Mouse (Mus musculus) G1E (cell line): ENCODE measurements around the gene Trmt10c. TPM values are rescaled to one million over a fixed set of nuclear protein-coding genes. Genes with fewer than 3 reads are reported as not detected.
A peak's percentile ranks its signal among the peaks of the same experiment; 100 is the strongest.
"Not testable (repeated sequence)": the region's sequence is repeated elsewhere in the genome, so short reads cannot be mapped to it uniquely, and the experiment has no call there.

ENCODE experiments used
- ATAC-seq: 2 replicates; pipeline ENCODE4 v1.8.0; 2016; ENCODE audit warnings: mild to moderate bottlenecking; ENCODE audit not compliant: insufficient number of reproducible peaks, poor library complexity, low FRiP score, severe bottlenecking; ENCODE audit errors: extremely low read depth
- DNase-seq: peaks from one replicate; pipeline ENCODE4 v3.0.0; 2012; ENCODE audit warnings: low spot score
- H3K27me3 ChIP-seq: 2 replicates; pipeline ENCODE4 v1.6.1; 2012; ENCODE audit warnings: mild to moderate bottlenecking, low read length, inconsistent platforms; ENCODE audit not compliant: insufficient read depth
- H3K36me3 ChIP-seq: replicated peaks from 2 replicates; pipeline ENCODE3; 2012; ENCODE audit warnings: mild to moderate bottlenecking, inconsistent platforms
- H3K4me1 ChIP-seq: 2 replicates; pipeline ENCODE4 v1.6.1; 2012; ENCODE audit warnings: low read depth, low read length, inconsistent platforms, mixed read lengths; ENCODE audit not compliant: insufficient read depth
- H3K4me3 ChIP-seq: 2 replicates; pipeline ENCODE4 v1.5.1; 2012; ENCODE audit warnings: low read depth, mild to moderate bottlenecking, inconsistent platforms, low read length, moderate library complexity, mixed read lengths
- H3K9me3 ChIP-seq: replicated peaks from 2 replicates; pipeline ENCODE4 v1.6.1; 2012; ENCODE audit warnings: inconsistent platforms
- CTCF ChIP-seq: IDR thresholded peaks from 2 replicates; pipeline ENCODE4 v1.5.1; 2012; ENCODE audit warnings: low read depth, low read length, inconsistent platforms, mixed read lengths
- GATA1 ChIP-seq: IDR thresholded peaks from 2 replicates; pipeline ENCODE4 v1.6.1; 2012; ENCODE audit warnings: borderline replicate concordance, low read length, inconsistent platforms, mixed read lengths
- GATA2 ChIP-seq: IDR thresholded peaks from 2 replicates; pipeline ENCODE4 v1.6.1; 2012; ENCODE audit warnings: low read depth, low read length, inconsistent platforms, borderline replicate concordance
- POLR2AphosphoS5 ChIP-seq: IDR thresholded peaks from 2 replicates; pipeline ENCODE4 v1.6.1; 2012; ENCODE audit warnings: low read depth, low read length, inconsistent platforms; ENCODE audit not compliant: insufficient replicate concordance
- TAL1 ChIP-seq: conservative IDR thresholded peaks from 2 replicates; pipeline ENCODE4 v1.6.1; 2012; ENCODE audit warnings: low read depth, low read length, inconsistent platforms, mixed read lengths
- polyA plus RNA-seq: library from polyadenylated mRNA; stranded (reverse); fragments of >175 nt; gene quantifications from 2 replicates; pipeline ENCODE4 v1.2.3, GENCODE M21; 2012
- total RNA-seq, 2 experiments: library from RNA; stranded (forward) in 1 of 2; stranded (reverse) in 1 of 2; fragments of 200-1000 nt in 1 of 2; fragments of >200 nt in 1 of 2; fragmentation: Nextera tagmentation in 1 of 2; gene quantifications; 2 replicates each; pipeline ENCODE4 v1.2.3; 2014 to 2017

Trmt10c gene
- total and polyA plus RNA-seq, 3 experiments = 13.6 to 43.8 (median 28.4) TPM

- ATAC-seq = no peak
- DNase-seq = no peak
- H3K36me3 ChIP-seq = peaks cover 18% of the 10 kb centered on the region
- H3K27me3 ChIP-seq = no peaks in the 10 kb centered on the region
- TF ChIP-seq GATA2 (no peak), TAL1 (no peak), GATA1 (no peak), POLR2AphosphoS5 (no peak), CTCF (no peak)
- peaks cover 62% of the 10 kb centered on the region for H3K4me1 ChIP-seq
- peak overlapping the region; percentile 57; the same call in 1 of the 2 replicates for H3K4me3 ChIP-seq
- no peaks in the 10 kb centered on the region for H3K9me3 ChIP-seq
Measured at GRCm38 (mm10) chr16:56074565-56074964, 36.9 kb upstream of the Trmt10c start.

- peak; percentile 25 for DNase-seq
- H3K4me1 ChIP-seq = peaks cover 63% of the 10 kb centered on the region
Measured at GRCm38 (mm10) chr16:56074122-56074521, 36.5 kb upstream of the Trmt10c start.

GRCm38 (mm10) chr16:56073150-56073549 lies 35.5 kb upstream of the Trmt10c start:
- not testable (repeated sequence) for ATAC-seq, H3K36me3 ChIP-seq
- peaks cover 68% of the 10 kb centered on the region for H3K4me1 ChIP-seq

More at GRCm38 (mm10) chr16:56074122-56074521, 36.5 kb upstream of the Trmt10c start:
- no peak for TF ChIP-seq GATA1
- TF ChIP-seq TAL1 = peak; percentile 33; the same call in 1 of the 2 replicates
- ATAC-seq = peak; percentile 41
- no peaks in the 10 kb centered on the region for H3K27me3 ChIP-seq
- H3K4me3 ChIP-seq = peak overlapping the region; percentile 60; the same call in 1 of the 2 replicates
- no peaks in the 10 kb centered on the region for H3K9me3 ChIP-seq
- peaks cover 14% of the 10 kb centered on the region for H3K36me3 ChIP-seq

GRCm38 (mm10) chr16:56072533-56072932 lies 34.9 kb upstream of the Trmt10c start:
- Histone ChIP-seq H3K9me3 (no peaks in the 10 kb centered on the region), H3K4me3 (peak overlapping the region; percentile 28; the same call in 1 of the 2 replicates), H3K36me3 (peaks cover 2% of the 10 kb centered on the region), H3K27me3 (no peaks in the 10 kb centered on the region), H3K4me1 (peaks cover 69% of the 10 kb centered on the region)
- DNase-seq = no peak
- ATAC-seq = no peak
- TF ChIP-seq GATA2 (no peak), GATA1 (no peak), POLR2AphosphoS5 (no peak), CTCF (no peak), TAL1 (no peak)

More at GRCm38 (mm10) chr16:56073150-56073549, 35.5 kb upstream of the Trmt10c start:
- DNase-seq, H3K4me3 ChIP-seq, H3K27me3 ChIP-seq, H3K9me3 ChIP-seq: not testable (repeated sequence)

GRCm38 (mm10) chr16:56071317-56072232 lies 34.0 kb upstream of the Trmt10c start:
- peaks cover 2% of the 10 kb centered on the region for H3K36me3 ChIP-seq
- H3K4me1 ChIP-seq = peaks cover 78% of the 10 kb centered on the region
- H3K27me3 ChIP-seq = no peaks in the 10 kb centered on the region
- no peaks in the 10 kb centered on the region for H3K9me3 ChIP-seq
- H3K4me3 ChIP-seq = peak overlapping the region; percentile 33; the same call in 1 of the 2 replicates
- peak; percentile 83 for ATAC-seq
- TF ChIP-seq GATA1 = no peak
- TF ChIP-seq POLR2AphosphoS5 = no peak
- no peak for TF ChIP-seq CTCF
- peak; percentile 95 for TF ChIP-seq TAL1
- DNase-seq = peak; percentile 68

GRCm38 (mm10) chr16:56068523-56069070 lies 31.0 kb upstream of the Trmt10c start:
- no peak for DNase-seq
- Histone ChIP-seq H3K4me1 (peaks cover 78% of the 10 kb centered on the region), H3K36me3 (peaks cover 2% of the 10 kb centered on the region), H3K27me3 (no peaks in the 10 kb centered on the region), H3K9me3 (no peaks in the 10 kb centered on the region), H3K4me3 (no peak overlapping the region)
- TF ChIP-seq GATA2 (no peak), TAL1 (no peak), POLR2AphosphoS5 (no peak), GATA1 (no peak), CTCF (no peak)
- ATAC-seq = no peak

- Histone ChIP-seq H3K4me3 (no peak overlapping the region), H3K27me3 (no peaks in the 10 kb centered on the region), H3K36me3 (peaks cover 2% of the 10 kb centered on the region), H3K4me1 (peaks cover 55% of the 10 kb centered on the region), H3K9me3 (no peaks in the 10 kb centered on the region)
- TF ChIP-seq GATA1 (no peak), CTCF (no peak), POLR2AphosphoS5 (no peak), TAL1 (no peak), GATA2 (no peak)
- ATAC-seq = no peak
- DNase-seq = no peak
Measured at GRCm38 (mm10) chr16:56066113-56066512, 28.5 kb upstream of the Trmt10c start.
